Mouse (Mus musculus) myocyte (in vitro differentiated cells): ENCODE results near the gene Ubap1. TPM values are rescaled to one million over a fixed set of nuclear protein-coding genes. Genes with fewer than 3 reads are reported as not detected.

Experiments
- H3K27me3 ChIP-seq: one replicate; pipeline ENCODE4 v1.6.1; 2011; ENCODE audit not compliant: control insufficient read depth, insufficient read depth, insufficient read length
- H3K36me3 ChIP-seq: one replicate; pipeline ENCODE4 v1.6.1; 2011; ENCODE audit not compliant: control insufficient read depth, insufficient read depth
- H3K4me2 ChIP-seq: one replicate; pipeline ENCODE4 v1.6.1; 2011; ENCODE audit warnings: low read depth, control low read depth
- H3K4me3 ChIP-seq: one replicate; pipeline ENCODE4 v1.5.1; 2011; ENCODE audit warnings: mild to moderate bottlenecking, control low read depth, moderate library complexity
- H3K79me2 ChIP-seq: one replicate; pipeline ENCODE4 v1.6.1; 2011; ENCODE audit not compliant: control insufficient read depth, insufficient read depth
- H3ac ChIP-seq: one replicate; pipeline ENCODE4 v1.6.1; 2011; ENCODE audit not compliant: control insufficient read depth, insufficient read length
- CEBPB ChIP-seq: IDR thresholded peaks from 2 replicates; pipeline ENCODE4 v1.6.1; 2011; ENCODE audit warnings: mild to moderate bottlenecking, moderate library complexity; ENCODE audit not compliant: poor library complexity, insufficient read depth, severe bottlenecking
- E2F4 ChIP-seq: IDR thresholded peaks from one replicate; pipeline ENCODE4 v1.6.1; 2011; ENCODE audit warnings: mild to moderate bottlenecking, control low read depth, moderate library complexity; ENCODE audit not compliant: insufficient read depth
- MAX ChIP-seq: IDR thresholded peaks from one replicate; pipeline ENCODE4 v1.6.1; 2011; ENCODE audit warnings: low read depth, mild to moderate bottlenecking, control low read depth
- MYOD1 ChIP-seq, 3 experiments: IDR thresholded peaks; one replicate each; pipeline ENCODE4 v1.6.1; 2011; ENCODE audit warnings: control low read depth in 2 of 3, low read depth in 2 of 3, mild to moderate bottlenecking in 2 of 3, moderate library complexity in 1 of 3; ENCODE audit not compliant: insufficient read length in 2 of 3, control insufficient read depth in 1 of 3
- MYOG ChIP-seq, 3 experiments: IDR thresholded peaks; one replicate each; pipeline ENCODE4 v1.6.1; 2011; ENCODE audit warnings: control low read depth in 2 of 3, low read depth in 2 of 3, mild to moderate bottlenecking in 2 of 3; ENCODE audit not compliant: insufficient read length in 2 of 3, control insufficient read depth in 1 of 3, insufficient read depth in 1 of 3
- POLR2A ChIP-seq: IDR thresholded peaks from one replicate; pipeline ENCODE4 v1.6.1; 2011; ENCODE audit warnings: low read depth, mild to moderate bottlenecking, control low read depth, moderate library complexity; ENCODE audit not compliant: insufficient read length
- POLR2AphosphoS2 ChIP-seq: IDR thresholded peaks from one replicate; pipeline ENCODE4 v1.6.1; 2011; ENCODE audit warnings: low read depth, control low read depth; ENCODE audit not compliant: insufficient read length
- REST ChIP-seq: IDR thresholded peaks from one replicate; pipeline ENCODE4 v1.6.1; 2011; ENCODE audit warnings: mild to moderate bottlenecking, control low read depth, moderate library complexity; ENCODE audit not compliant: insufficient read depth, insufficient read length
- SRF ChIP-seq: IDR thresholded peaks from one replicate; pipeline ENCODE4 v1.6.1; 2011; ENCODE audit warnings: low read depth; ENCODE audit not compliant: control insufficient read depth, insufficient read length
- TCF12 ChIP-seq: IDR thresholded peaks from one replicate; pipeline ENCODE4 v1.6.1; 2011; ENCODE audit warnings: mild to moderate bottlenecking, control low read depth; ENCODE audit not compliant: poor library complexity, insufficient read depth, severe bottlenecking
- TCF3 ChIP-seq: IDR thresholded peaks from one replicate; pipeline ENCODE4 v1.6.1; 2011; ENCODE audit warnings: low read depth, control low read depth; ENCODE audit not compliant: insufficient read length
- USF1 ChIP-seq: IDR thresholded peaks from one replicate; pipeline ENCODE4 v1.6.1; 2011; ENCODE audit warnings: low read depth, mild to moderate bottlenecking, control low read depth, moderate library complexity
- polyA plus RNA-seq: library from polyadenylated mRNA; unstranded; fragments of >200 nt; fragmentation: generic; extraction: Trizol; gene quantifications from one replicate; pipeline ENCODE4 v1.2.1, GENCODE M21; 2012; ENCODE audit warnings: missing spikeins

Ubap1 gene
- polyA plus RNA-seq, 1 experiment: 29.2 TPM

DNA sequence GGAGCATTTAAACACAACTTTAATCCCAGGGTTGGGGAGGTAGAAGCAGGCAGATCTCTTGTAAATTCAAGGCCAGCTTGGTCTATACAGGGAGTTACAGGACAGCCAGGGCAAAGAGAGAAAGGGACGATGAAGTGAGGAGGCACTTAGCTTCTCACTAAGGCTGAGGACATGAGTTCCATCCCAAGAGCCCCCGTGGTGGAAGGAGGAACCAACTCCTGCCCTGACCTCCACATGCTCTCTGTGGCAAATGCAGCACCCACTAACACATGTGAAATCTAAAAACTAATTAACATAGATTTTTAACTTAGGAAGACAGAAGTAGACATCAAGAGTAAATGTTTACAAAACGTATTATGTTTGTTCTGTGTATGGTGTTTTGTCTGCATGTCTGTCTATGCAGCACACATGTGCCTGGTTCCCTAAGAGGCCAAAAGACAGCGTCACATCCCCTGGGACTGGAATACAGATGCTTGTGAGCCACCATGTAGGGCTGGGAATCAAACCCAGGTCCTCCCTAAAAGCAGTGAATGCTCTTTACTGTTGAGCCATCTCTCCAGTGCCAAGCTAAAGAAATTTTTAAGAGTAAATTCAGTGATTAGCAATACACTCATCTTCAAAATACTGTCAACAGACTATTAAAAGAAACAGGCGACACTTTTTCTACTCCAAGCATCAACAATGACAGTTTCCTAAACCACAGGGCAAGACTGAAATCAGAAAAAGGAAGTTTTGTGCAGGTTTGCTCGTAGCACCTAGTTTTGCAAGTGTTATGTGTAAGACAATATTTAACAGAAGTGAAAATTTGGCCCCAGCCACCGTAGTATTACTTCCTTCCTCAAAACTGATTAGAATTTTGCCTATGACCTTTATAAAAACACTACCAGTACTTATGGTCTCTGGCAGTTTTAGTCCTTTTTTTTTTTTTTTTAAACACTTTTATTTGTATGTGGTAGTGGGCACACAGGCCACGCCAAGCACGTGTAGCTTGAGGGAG, 37.9 kb upstream of the Ubap1 start:
- Histone ChIP-seq H3K4me3 (no peak overlapping the region), H3K4me2 (no peak overlapping the region), H3K27me3 (no peaks in the 10 kb centered on the region), H3ac (no peak overlapping the region), H3K36me3 (peaks cover 35% of the 10 kb centered on the region), H3K79me2 (peaks cover 65% of the 10 kb centered on the region)
- TF ChIP-seq TCF3: no peak
- TF ChIP-seq E2F4: no peak
- no peak for TF ChIP-seq MAX
- TF ChIP-seq MYOG (IDR thresholded peaks at IDR 0.05; ENCODE audit: control insufficient read depth in 1 of 3, insufficient read depth in 1 of 3, insufficient read length in 2 of 3, low read depth in 2 of 3): no peak
- TF ChIP-seq CEBPB: no peak
- no peak for TF ChIP-seq USF1
- no peak for TF ChIP-seq MYOD1 (IDR thresholded peaks at IDR 0.05; ENCODE audit: control insufficient read depth in 1 of 3, insufficient read length in 2 of 3, low read depth in 2 of 3)
- no peak for TF ChIP-seq POLR2AphosphoS2
- no peak for TF ChIP-seq REST
- TF ChIP-seq TCF12: no peak
- TF ChIP-seq POLR2A: no peak
- no peak for TF ChIP-seq SRF

DNA sequence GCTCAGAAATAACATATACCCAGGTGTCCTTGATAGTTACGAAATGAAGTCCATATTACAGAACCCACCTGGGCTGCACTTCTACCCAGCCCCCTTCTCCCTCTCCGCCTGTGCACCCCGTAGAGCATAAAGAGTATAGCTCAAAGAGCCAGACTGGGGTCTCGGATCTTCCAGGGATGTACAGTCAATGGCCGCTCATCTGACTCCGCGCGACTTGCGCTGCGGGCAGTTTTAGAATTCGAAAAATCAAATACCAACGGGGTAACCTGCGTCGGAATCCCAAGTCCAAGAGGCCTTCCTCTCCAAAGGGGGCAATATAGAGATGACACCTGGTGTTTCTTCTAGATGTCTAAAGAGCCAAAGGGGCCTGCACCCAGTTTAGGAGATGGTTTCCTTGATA, 35.1 kb upstream of the Ubap1 start:
- peak overlapping the region; percentile 93 for H3K4me3 ChIP-seq
- no peaks in the 10 kb centered on the region for H3K27me3 ChIP-seq
- peaks cover 26% of the 10 kb centered on the region for H3K36me3 ChIP-seq
- H3K79me2 ChIP-seq: peaks cover 48% of the 10 kb centered on the region
- no peak for TF ChIP-seq SRF
- TF ChIP-seq REST: no peak
- TF ChIP-seq MYOG (IDR thresholded peaks at IDR 0.05; ENCODE audit: control insufficient read depth in 1 of 3, insufficient read depth in 1 of 3, insufficient read length in 2 of 3, low read depth in 2 of 3): no peak
- no peak for TF ChIP-seq E2F4
- H3K4me2 ChIP-seq: peak overlapping the region; percentile 86
- peak overlapping the region; percentile 61 for H3ac ChIP-seq

DNA sequence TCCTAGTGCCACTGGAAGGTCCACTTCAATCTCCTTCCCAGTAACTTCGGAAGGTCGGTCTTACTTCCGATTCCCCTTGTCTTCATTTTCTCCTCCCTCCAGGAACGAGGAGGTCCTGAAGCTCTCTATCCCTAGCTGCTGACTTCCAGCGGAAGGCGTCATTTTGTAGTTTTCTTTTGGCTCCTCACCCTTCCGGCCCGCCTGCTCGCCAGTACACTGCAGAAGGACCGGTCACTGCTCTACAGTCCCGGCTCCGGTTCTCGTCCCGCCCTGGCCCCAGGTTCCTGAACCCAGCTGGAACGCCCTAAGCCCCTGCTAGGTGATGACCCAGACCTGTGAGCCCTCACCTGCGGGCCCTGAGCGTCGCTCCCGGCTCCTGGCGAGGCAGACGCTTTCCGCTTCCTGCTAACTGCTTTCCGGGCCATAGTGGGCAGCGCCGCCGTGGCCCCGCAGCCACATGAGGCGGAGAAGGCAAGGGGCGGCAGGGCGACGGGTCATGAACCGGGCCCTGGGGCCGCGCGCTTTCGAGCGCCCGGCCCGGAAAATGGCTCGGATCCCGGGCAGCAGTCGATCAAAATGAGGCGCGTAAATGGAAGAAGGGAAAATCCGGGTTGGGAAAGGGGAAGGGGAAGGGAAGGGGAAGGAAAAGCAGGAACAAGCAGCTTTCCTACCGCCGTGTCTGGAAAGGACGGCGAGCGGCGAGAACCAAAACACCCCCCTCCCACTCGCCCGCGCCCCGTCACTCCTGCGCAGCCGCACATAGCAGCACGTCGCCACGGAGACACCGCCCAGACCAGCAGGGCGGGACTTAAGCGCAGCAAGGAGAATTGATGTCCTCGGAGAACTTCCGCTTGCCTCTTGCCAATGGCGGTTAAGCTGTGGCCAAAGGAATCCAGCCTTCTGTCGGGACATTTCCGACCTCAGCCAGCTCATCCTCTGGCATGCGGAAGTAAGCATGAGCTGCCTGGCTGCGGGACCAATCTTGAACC, 34.4 kb upstream of the Ubap1 start, which contains the start of gene Dcaf12:
Dcaf12 (minus strand) TSS at position 749 of the 989 bp plus-strand sequence.
- peaks cover 26% of the 10 kb centered on the region for H3K36me3 ChIP-seq
- TF ChIP-seq SRF (peak; percentile 59), E2F4 (peak; percentile 18), USF1 (no peak), POLR2A (peak; percentile 91), TCF3 (no peak), TCF12 (no peak), POLR2AphosphoS2 (peak; percentile 89), MYOG (IDR thresholded peaks at IDR 0.05; ENCODE audit: control insufficient read depth in 1 of 3, insufficient read depth in 1 of 3, insufficient read length in 2 of 3, low read depth in 2 of 3) (peak in 1 of 3 experiments; percentile 16), MYOD1 (IDR thresholded peaks at IDR 0.05; ENCODE audit: control insufficient read depth in 1 of 3, insufficient read length in 2 of 3, low read depth in 2 of 3) (peak in 1 of 3 experiments; percentile 18), MAX (no peak), REST (no peak), CEBPB (no peak)
- peaks cover 42% of the 10 kb centered on the region for H3K79me2 ChIP-seq
- H3ac ChIP-seq: peak within 1 kb of the TSS; percentile 61
- peak within 1 kb of the TSS; percentile 93 for H3K4me3 ChIP-seq
- H3K27me3 ChIP-seq: no peaks in the 10 kb centered on the region
- H3K4me2 ChIP-seq: peak within 1 kb of the TSS; percentile 87

DNA sequence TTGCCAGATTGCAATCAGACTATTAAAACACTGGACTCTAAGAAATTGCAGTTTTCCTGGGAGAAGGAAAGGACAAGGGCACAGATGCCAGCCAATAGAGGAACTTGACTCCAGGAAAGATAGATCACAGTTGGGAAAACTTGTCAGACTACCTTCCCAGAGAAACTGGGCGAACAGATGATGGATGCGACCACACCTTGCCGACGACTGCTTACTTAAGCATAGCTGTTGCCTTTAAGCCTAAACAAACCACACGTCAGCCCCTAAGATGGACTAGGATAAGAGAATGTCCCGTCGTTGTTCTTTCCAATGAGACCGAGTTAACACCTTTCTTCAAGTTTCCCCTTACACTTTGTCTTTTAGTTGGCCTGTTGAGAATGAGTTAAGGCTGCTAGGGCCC, 33.6 kb upstream of the Ubap1 start:
- peaks cover 23% of the 10 kb centered on the region for H3K36me3 ChIP-seq
- no peak for TF ChIP-seq REST
- no peak for TF ChIP-seq TCF3
- TF ChIP-seq MAX: no peak
- TF ChIP-seq USF1: no peak
- no peak for TF ChIP-seq MYOD1 (IDR thresholded peaks at IDR 0.05; ENCODE audit: control insufficient read depth in 1 of 3, insufficient read length in 2 of 3, low read depth in 2 of 3)
- no peak for TF ChIP-seq E2F4
- no peak for TF ChIP-seq MYOG (IDR thresholded peaks at IDR 0.05; ENCODE audit: control insufficient read depth in 1 of 3, insufficient read depth in 1 of 3, insufficient read length in 2 of 3, low read depth in 2 of 3)
- TF ChIP-seq TCF12: no peak
- TF ChIP-seq POLR2A: no peak
- no peak for TF ChIP-seq POLR2AphosphoS2
- no peaks in the 10 kb centered on the region for H3K27me3 ChIP-seq
- H3K4me3 ChIP-seq: peak overlapping the region; percentile 93
- peak overlapping the region; percentile 61 for H3ac ChIP-seq
- peak overlapping the region; percentile 87 for H3K4me2 ChIP-seq
- peaks cover 40% of the 10 kb centered on the region for H3K79me2 ChIP-seq
